Mouse (Mus musculus) left cerebral cortex, postnatal 4 days (tissue): Measurements from ENCODE around the gene Snx1. TPM values are rescaled to one million over a fixed set of nuclear protein-coding genes. Genes with fewer than 3 reads are reported as not detected.

Source experiments
- DNase-seq: peaks from one replicate; pipeline ENCODE4 v3.0.0-alpha.2; 2022
- intact Hi-C: fragments of 180-260 bp; cut with DNase I; formaldehyde crosslinking; loops from one replicate; pipeline ENCODE4 v1.15.1; 2025
- total RNA-seq, 2 experiments: library from RNA; stranded (reverse); gene quantifications; 2 replicates each; pipeline ENCODE4 v1.2.3; 2021

Gene Snx1
- total RNA-seq, 2 experiments from 2014 or later, result 48.9 to 50.0 TPM

DNA sequence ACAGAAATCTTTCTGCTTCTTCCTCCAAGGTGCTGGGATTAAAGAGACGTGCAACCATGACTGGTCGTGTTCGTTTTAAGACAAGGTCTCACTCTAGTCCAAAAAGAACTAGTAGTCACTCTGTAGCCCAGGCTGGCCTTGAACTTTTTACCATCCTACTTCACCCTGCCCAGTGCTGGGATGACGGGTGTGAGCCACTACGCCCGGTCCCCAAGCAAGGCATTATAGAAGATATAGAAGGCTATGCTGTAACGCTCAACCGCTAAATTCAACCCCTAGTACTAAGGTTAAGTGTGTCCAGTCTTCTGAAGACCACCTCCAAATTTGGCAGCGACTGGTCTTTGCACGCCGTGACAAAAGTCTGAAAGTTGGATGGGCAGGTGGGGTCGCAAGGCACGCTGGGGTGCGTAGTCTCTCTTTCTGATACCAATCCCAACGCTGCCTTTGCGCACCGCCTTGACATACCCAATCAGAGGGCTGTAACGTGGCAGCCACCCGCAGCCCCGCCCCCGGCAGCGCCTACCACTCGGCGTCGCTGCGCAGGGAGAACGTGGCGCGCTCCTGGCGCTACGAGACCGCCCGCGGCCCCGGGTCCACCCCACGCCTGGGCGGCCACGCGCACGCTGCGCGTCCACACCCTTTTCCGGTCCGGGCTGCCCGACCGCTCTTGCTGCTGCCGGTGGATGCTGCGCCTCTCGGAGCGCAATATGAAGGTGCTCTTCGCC, 66.6 kb downstream of the Snx1 start, which contains the start of gene Ppib:
Ppib (plus strand) TSS at position 640 of the 725 bp plus-strand sequence.
- DNase-seq, result peak; percentile 98
- intact Hi-C loops, result no loop called here

DNA sequence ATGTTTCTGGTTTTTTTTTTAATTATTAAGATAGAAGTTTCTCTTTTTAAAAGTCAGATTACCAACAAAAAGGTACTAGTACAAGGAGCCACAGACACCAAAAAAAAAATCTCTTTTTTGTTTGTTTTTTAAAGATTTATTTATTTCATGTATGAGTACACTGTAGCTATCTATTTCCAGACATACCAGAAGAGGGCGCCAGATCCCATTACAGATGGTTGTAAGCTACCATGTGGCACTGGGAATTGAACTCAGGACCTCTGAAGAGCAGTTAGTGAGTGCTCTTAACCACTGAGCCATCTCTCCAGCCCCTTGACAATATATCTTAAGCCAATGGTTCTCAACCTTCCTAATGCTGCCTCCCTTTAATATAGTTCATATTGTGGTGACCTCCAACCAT, 72.8 kb downstream of the Snx1 start:
- intact Hi-C loops, result no loop called here
- no peak for DNase-seq

- intact Hi-C loops, result no loop called here
- DNase-seq, result no peak
Observed at GRCm38 (mm10) chr9:66052731-66053130, 73.7 kb downstream of the Snx1 start.

DNA sequence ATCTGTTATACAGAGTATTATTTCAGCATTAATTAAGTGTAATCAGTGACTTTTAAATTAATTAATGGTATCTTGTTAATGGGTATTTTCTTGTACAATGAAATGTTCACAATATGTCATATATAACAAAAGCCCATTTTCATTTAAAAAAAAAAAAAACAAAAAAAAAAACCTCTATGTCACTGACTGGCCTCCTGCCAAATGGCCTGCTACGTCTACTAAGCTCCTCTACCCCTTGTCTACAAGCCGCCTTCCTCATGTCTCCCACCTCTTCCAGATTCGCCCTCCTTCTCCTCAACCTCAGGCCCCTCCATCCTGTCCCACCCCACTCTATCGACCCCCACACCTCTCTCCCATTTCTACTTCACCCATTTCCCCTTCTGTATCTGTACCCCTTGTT, 74.9 kb downstream of the Snx1 start:
- intact Hi-C loops, result no loop called here
- DNase-seq, result no peak

DNA sequence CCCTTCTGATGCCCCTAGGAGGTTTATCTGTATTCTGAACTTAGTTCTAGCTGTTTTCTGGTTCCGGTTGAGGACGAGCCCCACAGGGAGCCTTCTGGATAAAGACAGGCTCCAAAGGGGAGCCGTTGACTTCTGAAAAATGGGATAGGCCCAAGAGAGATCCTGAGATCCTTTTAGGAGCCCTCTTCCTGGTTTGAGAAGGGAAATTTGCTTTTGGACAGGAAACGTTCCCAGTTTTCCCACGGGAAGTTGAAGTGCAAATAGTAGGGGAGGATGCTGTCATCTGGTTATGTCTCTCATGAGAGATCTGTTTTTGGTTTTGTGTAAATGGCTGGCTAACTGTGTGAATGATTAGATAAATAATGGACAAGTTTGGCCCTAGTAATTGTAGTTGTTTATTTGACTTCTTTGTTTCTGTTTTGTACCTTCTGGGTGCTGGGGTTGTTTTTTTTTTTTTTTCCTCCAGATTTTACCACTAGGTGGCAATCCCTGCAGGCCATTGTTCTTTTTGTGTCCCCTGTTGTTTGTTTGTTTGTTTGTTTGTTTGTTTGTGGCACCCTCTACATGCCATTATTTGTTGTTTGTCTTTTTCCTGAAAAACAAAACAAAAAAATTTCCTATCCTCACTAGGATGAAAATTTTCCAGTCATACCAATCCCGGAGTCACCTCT, 76.3 kb downstream of the Snx1 start:
- intact Hi-C loops, result no loop called here
- DNase-seq, result no peak

DNA sequence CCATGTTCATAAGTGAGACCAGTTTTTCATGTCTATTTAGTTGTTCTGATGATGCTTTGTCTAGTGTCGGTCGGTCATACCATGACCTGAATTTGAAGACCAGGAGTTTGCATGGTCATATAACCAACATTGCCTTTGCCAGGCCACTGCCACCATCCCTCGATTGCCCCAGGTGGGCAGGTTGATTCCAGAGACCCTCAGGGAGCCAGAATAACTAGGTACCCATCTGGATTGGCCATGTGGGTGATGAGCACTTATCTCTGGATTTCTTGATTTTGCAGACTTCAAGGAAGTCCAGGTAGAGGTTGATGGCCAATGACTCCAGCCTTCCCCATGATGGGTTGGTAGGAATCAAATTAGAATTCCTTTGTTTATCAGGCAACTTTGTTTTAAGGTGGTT, 83.1 kb downstream of the Snx1 start:
- intact Hi-C loops, result no loop called here
- no peak for DNase-seq

DNA sequence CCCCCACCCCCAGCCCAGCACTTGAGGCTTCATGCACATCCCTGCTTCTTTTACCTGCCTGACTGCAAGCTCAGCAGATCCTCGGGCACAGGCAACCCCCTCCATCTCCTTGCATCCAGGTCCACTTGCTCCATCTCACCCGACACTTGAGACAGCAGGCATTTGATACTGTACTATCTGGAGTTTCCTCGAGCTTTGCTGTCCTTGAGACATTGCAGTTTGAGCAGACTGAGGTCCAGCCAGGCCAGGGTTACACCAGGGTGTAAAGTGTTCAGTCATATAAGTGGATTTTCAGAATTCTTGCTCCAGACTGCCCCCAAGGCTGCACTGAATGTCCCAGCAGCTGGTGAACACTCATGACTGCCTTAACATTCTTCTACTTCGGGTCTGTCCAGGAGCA, 84.1 kb downstream of the Snx1 start:
- DNase-seq, result no peak
- intact Hi-C loops, result no loop called here

DNA sequence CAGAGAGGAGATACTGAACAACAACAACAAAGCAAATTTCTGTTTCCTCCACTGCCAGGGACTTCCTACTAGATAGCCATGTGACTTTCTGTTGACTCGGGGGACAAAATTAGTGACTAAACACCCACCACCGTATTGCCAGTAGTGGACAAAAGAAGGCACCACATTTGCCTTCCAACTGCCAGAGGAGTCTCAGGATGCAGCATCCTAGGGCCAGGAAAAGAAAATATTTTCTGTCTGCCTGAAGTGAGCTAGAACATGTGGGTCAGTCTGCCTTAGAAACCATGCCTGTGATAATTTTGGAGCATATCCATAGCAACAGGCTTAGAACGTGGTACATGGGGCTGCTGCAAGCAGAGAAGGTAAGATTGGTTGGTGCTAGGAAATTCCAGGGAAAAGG, 85.6 kb downstream of the Snx1 start:
- intact Hi-C loops, result no loop called here
- no peak for DNase-seq

- intact Hi-C loops, result no loop called here
- DNase-seq, result no peak
Observed at GRCm38 (mm10) chr9:66039290-66039689, 87.1 kb downstream of the Snx1 start.

- intact Hi-C loops, result no loop called here
- DNase-seq, result no peak
Observed at GRCm38 (mm10) chr9:66038581-66038980, 87.8 kb downstream of the Snx1 start.

Other genes with a start within 250 kb of the Snx1 start
- gene Pclaf, start 236.3 kb downstream of the Snx1 start, total RNA-seq, result 1 to 10 TPM; 7.0 to 8.5 TPM
- gene Trip4, start 217.8 kb downstream of the Snx1 start, total RNA-seq, result 10 to 100 TPM; 35.8 to 41.2 TPM
- 10 to 100 TPM; 61.8 to 66.1 TPM for gene Csnk1g1, start 217.7 kb downstream of the Snx1 start, total RNA-seq
- 100 to 1,000 TPM; 233 to 249 TPM for gene Ppib, start 66.4 kb downstream of the Snx1 start, total RNA-seq
- 1 to 10 TPM; 5.9 to 7.3 TPM for gene Snx22, start 56.9 kb downstream of the Snx1 start, total RNA-seq
- 10 to 100 TPM; 23.7 to 27.9 TPM for gene Ciao2a, start within 50 bp of the Snx1 start, total RNA-seq
- gene Dapk2, start 31.6 kb upstream of the Snx1 start, total RNA-seq, result under 1 TPM; 0.84 to 0.97 TPM
- 100 to 1,000 TPM; 125 to 130 TPM for gene Herc1, start 223.9 kb upstream of the Snx1 start, total RNA-seq